Mouse (Mus musculus): ENCODE results near the gene Fbxw15. TPM values are rescaled to one million over a fixed set of nuclear protein-coding genes. Genes with fewer than 3 reads are reported as not detected.
"Not testable (repeated sequence)": the region's sequence is repeated elsewhere in the genome, so short reads cannot be mapped to it uniquely, and the experiment has no call there.

Fbxw15 gene
- not detected in 2 replicates for polyA plus RNA-seq (2012; ENCODE audit: insufficient read depth, low replicate concordance)

- not testable (repeated sequence) for H3K4me1 ChIP-seq; H3K36me3 ChIP-seq (replicated peaks; ENCODE audit: low read length); H3K9me3 ChIP-seq; H3K4me3 ChIP-seq (replicated peaks); H3K27me3 ChIP-seq (replicated peaks)
Measured at GRCm38 (mm10) chr9:109568162-109568561, at the start of gene Fbxw15. Gene Fbxw15, minus strand, starts transcription at chr9:109568262.

GRCm38 (mm10) chr9:109606837-109607236 is 38.8 kb upstream of the Fbxw15 start:
- not testable (repeated sequence) for H3K4me3 ChIP-seq (replicated peaks); H3K4me1 ChIP-seq; H3K27me3 ChIP-seq (replicated peaks); H3K36me3 ChIP-seq (replicated peaks; ENCODE audit: low read length); H3K9me3 ChIP-seq

DNA sequence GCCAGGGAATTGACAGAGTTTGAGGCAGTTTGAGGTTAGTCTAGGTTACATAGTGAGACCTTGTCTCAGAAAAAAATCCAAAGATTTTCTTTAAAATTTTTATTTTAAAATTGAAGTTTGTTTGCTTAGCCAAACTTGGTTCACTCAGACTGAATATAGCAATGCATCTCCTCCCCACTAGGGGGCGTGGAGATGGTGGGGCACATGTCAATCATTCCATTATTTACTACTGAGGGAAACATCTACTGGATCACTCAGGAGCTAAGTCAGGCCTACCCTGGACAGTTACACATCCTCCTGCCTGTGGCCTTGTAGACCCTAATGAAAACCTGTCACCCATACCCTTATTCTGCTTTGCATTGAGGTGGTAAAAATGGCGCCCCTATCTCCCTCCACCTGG is 34.1 kb upstream of the Fbxw15 start:
- not testable (repeated sequence) for H3K4me3 ChIP-seq (replicated peaks); H3K4me1 ChIP-seq; H3K36me3 ChIP-seq (replicated peaks; ENCODE audit: low read length); H3K27me3 ChIP-seq (replicated peaks)
- peaks cover 19% of the 10 kb centered on the region for H3K9me3 ChIP-seq

- H3K36me3 ChIP-seq (replicated peaks; ENCODE audit: low read length): no peaks in the 10 kb centered on the region
- peaks cover 22% of the 10 kb centered on the region for H3K9me3 ChIP-seq
- H3K4me1 ChIP-seq: no peaks in the 10 kb centered on the region
Measured at GRCm38 (mm10) chr9:109597226-109597625, 29.2 kb upstream of the Fbxw15 start.

GRCm38 (mm10) chr9:109594866-109595265 is 26.8 kb upstream of the Fbxw15 start:
- Histone ChIP-seq H3K27me3 (replicated peaks) (no peaks in the 10 kb centered on the region), H3K4me1 (no peaks in the 10 kb centered on the region), H3K4me3 (replicated peaks) (no peak overlapping the region), H3K36me3 (replicated peaks; ENCODE audit: low read length) (no peaks in the 10 kb centered on the region), H3K9me3 (peaks cover 15% of the 10 kb centered on the region)
- no peak for TF ChIP-seq FLI1 (IDR thresholded peaks at IDR 0.05; ENCODE audit: low read length)
- TF ChIP-seq GATA1 (IDR thresholded peaks at IDR 0.05; ENCODE audit: borderline replicate concordance, low read length): no peak

More at GRCm38 (mm10) chr9:109597226-109597625, 29.2 kb upstream of the Fbxw15 start:
- no peak overlapping the region for H3K4me3 ChIP-seq (replicated peaks)
- H3K27me3 ChIP-seq (replicated peaks): no peaks in the 10 kb centered on the region
- no peak for TF ChIP-seq GATA1 (IDR thresholded peaks at IDR 0.05; ENCODE audit: borderline replicate concordance, low read length)
- no peak for TF ChIP-seq FLI1 (IDR thresholded peaks at IDR 0.05; ENCODE audit: low read length)

GRCm38 (mm10) chr9:109565546-109565945 is 2.5 kb downstream of the Fbxw15 start:
- H3K4me1 ChIP-seq: no peaks in the 10 kb centered on the region
- H3K36me3 ChIP-seq (replicated peaks; ENCODE audit: low read length): no peaks in the 10 kb centered on the region
- H3K9me3 ChIP-seq: peaks cover 3% of the 10 kb centered on the region; the same call in 1 of the 2 replicates
- TF ChIP-seq FLI1 (IDR thresholded peaks at IDR 0.05; ENCODE audit: low read length): no peak
- TF ChIP-seq GATA1 (IDR thresholded peaks at IDR 0.05; ENCODE audit: borderline replicate concordance, low read length): no peak
- H3K27me3 ChIP-seq (replicated peaks): no peaks in the 10 kb centered on the region
- H3K4me3 ChIP-seq (replicated peaks): no peak overlapping the region

DNA sequence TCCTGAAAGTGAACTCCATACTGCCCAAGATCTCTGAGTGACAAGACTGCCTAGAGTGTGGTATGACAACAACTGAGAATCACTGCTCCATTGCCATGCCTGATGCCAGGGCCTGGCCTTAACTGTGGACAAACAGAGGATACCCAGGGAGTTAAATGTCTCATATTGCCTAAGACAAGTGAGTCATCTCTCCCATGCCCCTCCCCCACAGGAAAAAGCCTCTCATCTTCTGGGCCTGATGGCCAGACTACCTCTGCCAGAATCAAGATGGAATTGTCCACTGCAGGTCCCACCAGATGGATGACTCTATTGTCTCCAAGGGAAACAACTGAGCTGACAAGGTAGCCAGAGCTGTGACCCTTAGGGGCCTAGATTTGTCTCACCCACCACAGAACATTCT is 6.0 kb downstream of the Fbxw15 start:
- not testable (repeated sequence) for H3K27me3 ChIP-seq (replicated peaks); H3K4me3 ChIP-seq (replicated peaks); H3K4me1 ChIP-seq; H3K36me3 ChIP-seq (replicated peaks; ENCODE audit: low read length); H3K9me3 ChIP-seq

DNA sequence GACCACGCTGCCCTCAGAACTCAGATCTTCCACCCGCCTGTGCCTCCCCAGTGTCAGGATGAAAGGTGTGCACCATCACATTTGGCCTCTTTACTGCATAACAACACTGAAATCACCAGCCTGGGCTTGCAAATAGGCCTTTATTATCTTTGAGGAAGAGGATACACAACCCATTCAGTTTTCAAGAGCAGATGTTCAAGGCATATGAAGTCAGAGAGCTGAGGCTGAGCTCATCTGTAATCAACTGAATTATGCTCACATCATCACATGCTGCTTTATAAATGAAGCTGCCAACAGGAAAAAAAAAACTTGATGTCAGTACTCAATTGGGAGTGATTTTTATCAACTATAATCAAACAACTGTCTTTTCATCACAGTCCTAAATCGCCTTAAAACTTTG is 15.6 kb downstream of the Fbxw15 start:
- H3K36me3 ChIP-seq (replicated peaks; ENCODE audit: low read length): no peaks in the 10 kb centered on the region
- no peaks in the 10 kb centered on the region for H3K27me3 ChIP-seq (replicated peaks)
- peaks cover 7% of the 10 kb centered on the region for H3K9me3 ChIP-seq
- TF ChIP-seq GATA1 (IDR thresholded peaks at IDR 0.05; ENCODE audit: borderline replicate concordance, low read length) (no peak), FLI1 (IDR thresholded peaks at IDR 0.05; ENCODE audit: low read length) (no peak)
- no peaks in the 10 kb centered on the region for H3K4me1 ChIP-seq
- H3K4me3 ChIP-seq (replicated peaks): no peak overlapping the region

GRCm38 (mm10) chr9:109549666-109550065 is 18.4 kb downstream of the Fbxw15 start:
- H3K9me3 ChIP-seq: peaks cover 18% of the 10 kb centered on the region
- not testable (repeated sequence) for H3K36me3 ChIP-seq (replicated peaks; ENCODE audit: low read length); H3K27me3 ChIP-seq (replicated peaks); H3K4me1 ChIP-seq; H3K4me3 ChIP-seq (replicated peaks)

DNA sequence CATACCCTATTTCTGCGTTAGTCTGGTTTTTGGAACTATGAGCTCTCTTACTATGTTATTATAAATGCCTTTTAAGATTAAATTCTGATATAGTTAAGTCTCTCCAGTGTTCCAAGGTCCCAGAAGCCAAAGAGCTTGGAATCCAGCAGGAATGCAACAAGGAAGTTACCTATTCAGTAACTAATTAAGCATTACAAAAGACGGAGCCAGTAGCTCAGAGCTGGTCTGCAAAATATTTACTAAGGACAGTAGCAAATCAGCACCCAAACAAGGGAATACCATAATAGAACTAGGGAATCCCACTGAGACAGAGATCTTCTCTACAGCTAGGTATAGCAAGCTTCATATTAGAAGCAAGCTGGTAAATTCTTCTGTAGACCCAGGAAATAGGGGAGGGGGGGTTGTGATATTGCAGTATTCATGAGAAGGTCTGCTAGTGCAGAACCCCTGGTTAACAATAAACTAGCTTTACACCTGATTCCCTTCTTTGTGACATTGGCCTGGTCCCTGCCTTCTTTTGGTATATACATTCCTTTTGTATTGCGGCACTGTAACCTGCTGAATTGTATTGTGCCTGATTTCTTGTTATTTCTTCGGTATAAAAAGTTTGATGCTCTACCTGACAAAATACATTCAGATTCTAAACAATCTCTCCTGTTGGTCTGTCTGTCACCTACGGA is 44.5 kb downstream of the Fbxw15 start:
- Histone ChIP-seq H3K27me3 (replicated peaks) (no peaks in the 10 kb centered on the region), H3K4me1 (no peaks in the 10 kb centered on the region), H3K9me3 (no peaks in the 10 kb centered on the region), H3K4me3 (replicated peaks) (no peak overlapping the region), H3K36me3 (replicated peaks; ENCODE audit: low read length) (no peaks in the 10 kb centered on the region)
- TF ChIP-seq GATA1 (IDR thresholded peaks at IDR 0.05; ENCODE audit: borderline replicate concordance, low read length) (no peak), FLI1 (IDR thresholded peaks at IDR 0.05; ENCODE audit: low read length) (no peak)

Other genes with a start within 250 kb of the Fbxw15 start
- gene Fbxw28, start 228.6 kb downstream of the Fbxw15 start, polyA plus RNA-seq (2012; ENCODE audit: insufficient read depth, low replicate concordance): not detected in 2 replicates
- gene Fbxw22, start 164.0 kb downstream of the Fbxw15 start, polyA plus RNA-seq (2012; ENCODE audit: insufficient read depth, low replicate concordance): not detected in 2 replicates
- not detected in 2 replicates for gene Fbxw16, start 119.1 kb downstream of the Fbxw15 start, polyA plus RNA-seq (2012; ENCODE audit: insufficient read depth, low replicate concordance)
- not detected in 2 replicates for gene Fbxw19, start 72.4 kb downstream of the Fbxw15 start, polyA plus RNA-seq (2012; ENCODE audit: insufficient read depth, low replicate concordance)
- gene Fbxw24, start 57.8 kb upstream of the Fbxw15 start, polyA plus RNA-seq (2012; ENCODE audit: insufficient read depth, low replicate concordance): not detected in 2 replicates
- not detected in 2 replicates for gene Fbxw25, start 96.4 kb upstream of the Fbxw15 start, polyA plus RNA-seq (2012; ENCODE audit: insufficient read depth, low replicate concordance)
- not detected in 2 replicates for gene Fbxw18, start 134.4 kb upstream of the Fbxw15 start, polyA plus RNA-seq (2012; ENCODE audit: insufficient read depth, low replicate concordance)
- gene Fbxw26, start 177.8 kb upstream of the Fbxw15 start, polyA plus RNA-seq (2012; ENCODE audit: insufficient read depth, low replicate concordance): not detected in 2 replicates
- not detected in 2 replicates for gene Fbxw27, start 222.4 kb upstream of the Fbxw15 start, polyA plus RNA-seq (2012; ENCODE audit: insufficient read depth, low replicate concordance)
- gene Spink8, start 244.0 kb upstream of the Fbxw15 start, polyA plus RNA-seq (2012; ENCODE audit: insufficient read depth, low replicate concordance): not detected in 2 replicates

All from megakaryocyte, embryonic 14.5 days (primary cell).